Mouse (Mus musculus) CH12.LX (cell line): ENCODE measurements around the gene Ddx58.
A peak's percentile ranks its signal among the peaks of the same experiment; 100 is the strongest.

ENCODE experiments used
- BHLHE40 ChIP-seq: IDR thresholded peaks from 2 replicates; pipeline ENCODE4 v1.6.1; 2011; ENCODE audit warnings: mild to moderate bottlenecking, low read depth, low read length, improper control_type of control experiment
- CTCF ChIP-seq, 2 experiments: IDR thresholded peaks in 1 of 2; conservative IDR thresholded peaks in 1 of 2; 2 replicates each; pipeline ENCODE4 v1.5.1; 2011 to 2012; ENCODE audit warnings: low read depth in 2 of 2, low read length in 2 of 2, improper control_type of control experiment in 1 of 2, inconsistent platforms in 1 of 2, mild to moderate bottlenecking in 1 of 2, moderate library complexity in 1 of 2
- EP300 ChIP-seq: IDR thresholded peaks from 2 replicates; pipeline ENCODE4 v1.6.1; 2011; ENCODE audit warnings: low read length, improper control_type of control experiment
- HCFC1 ChIP-seq: IDR thresholded peaks from 2 replicates; pipeline ENCODE4 v1.6.1; 2012; ENCODE audit warnings: low read depth, mild to moderate bottlenecking, inconsistent platforms, low read length, improper control_type of control experiment
- MAX ChIP-seq: IDR thresholded peaks from 2 replicates; pipeline ENCODE4 v1.6.1; 2011; ENCODE audit warnings: low read length, improper control_type of control experiment
- NELFE ChIP-seq: IDR thresholded peaks from 2 replicates; pipeline ENCODE4 v1.6.1; 2011; ENCODE audit warnings: low read depth, low read length, improper control_type of control experiment
- NRF1 ChIP-seq: IDR thresholded peaks from 2 replicates; pipeline ENCODE4 v1.6.1; 2014; ENCODE audit warnings: low read depth, mild to moderate bottlenecking, inconsistent platforms, low read length, improper control_type of control experiment, moderate library complexity
- POLR2A ChIP-seq: IDR thresholded peaks from 2 replicates; pipeline ENCODE4 v1.6.1; 2011; ENCODE audit warnings: low read depth, mild to moderate bottlenecking, improper control_type of control experiment, low read length
- POLR2AphosphoS2 ChIP-seq: IDR thresholded peaks from 2 replicates; pipeline ENCODE4 v1.6.1; 2011; ENCODE audit warnings: low read depth, low read length, improper control_type of control experiment
- TBP ChIP-seq: conservative IDR thresholded peaks from 2 replicates; pipeline ENCODE4 v1.6.1; 2011; ENCODE audit warnings: low read depth, low read length, improper control_type of control experiment
- USF1 ChIP-seq: IDR thresholded peaks from 2 replicates; pipeline ENCODE4 v1.6.1; 2014; ENCODE audit warnings: low read depth, mild to moderate bottlenecking, inconsistent platforms, low read length, improper control_type of control experiment
- ZNF384 ChIP-seq: IDR thresholded peaks from 2 replicates; pipeline ENCODE4 v1.6.1; 2012; ENCODE audit warnings: low read depth, low read length, improper control_type of control experiment, inconsistent platforms

GRCm38 (mm10) chr4:40239409-40240271 is at the start of gene Ddx58:
- TF ChIP-seq NRF1 (no peak), EP300 (no peak), CTCF (conservative IDR thresholded peaks at IDR 0.05 in 1 of 2, IDR thresholded peaks at IDR 0.05 in 1 of 2; ENCODE audit: low read depth in 2 of 2, low read length in 2 of 2) (no peak), POLR2A (no peak), USF1 (no peak), POLR2AphosphoS2 (no peak), HCFC1 (no peak), MAX (0 out of 2 replicates have a peak, but pooled peaks have one; percentile 22), NELFE (no peak), ZNF384 (no peak), TBP (no peak), BHLHE40 (no peak)
